Mouse (Mus musculus) heart, adult 2 months (tissue): ENCODE results near the gene Mex3b.

Experiments
- CTCF ChIP-seq: fragments of 200-600 bp; IDR thresholded peaks from 2 replicates; pipeline ENCODE4 v1.8.1; 2022; ENCODE audit warnings: antibody characterized with exemption, mild to moderate bottlenecking, moderate library complexity
- POLR2A ChIP-seq: fragments of 200-500 bp; IDR thresholded peaks from 2 replicates; pipeline ENCODE4 v1.6.1; 2011; ENCODE audit warnings: mild to moderate bottlenecking, low read depth, low read length, control low read depth; ENCODE audit not compliant: insufficient read depth

DNA sequence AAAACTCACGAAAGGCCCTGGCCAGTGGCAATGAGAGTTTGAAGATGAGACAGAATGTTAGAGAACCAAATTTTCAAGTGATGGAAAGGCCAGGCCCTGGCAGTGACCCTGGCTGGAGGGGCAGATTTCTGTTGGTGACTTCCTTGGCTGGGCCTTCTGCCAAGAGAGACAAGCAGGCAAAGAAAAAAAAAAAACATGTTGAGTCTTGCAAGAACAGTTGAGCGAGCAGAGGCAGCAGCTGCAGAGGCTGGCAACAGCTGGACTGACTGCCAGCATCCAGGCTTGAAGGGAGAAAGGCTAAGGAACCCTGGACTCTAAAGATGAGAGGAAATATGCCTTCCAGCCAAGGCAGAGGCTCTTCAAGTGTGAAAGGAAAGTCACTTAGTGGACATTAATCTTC lies 28.5 kb downstream of the Mex3b start:
- TF ChIP-seq CTCF, result no peak
- TF ChIP-seq POLR2A, result no peak
